Mouse (Mus musculus) MEL (cell line): ENCODE measurements around the gene Hpcal1. TPM values are rescaled to one million over a fixed set of nuclear protein-coding genes. Genes with fewer than 3 reads are reported as not detected.
A peak's percentile ranks its signal among the peaks of the same experiment; 100 is the strongest.

Experiments
- DNase-seq: peaks from one replicate; pipeline ENCODE4 v3.0.0; 2011; ENCODE audit warnings: low read depth, low spot score
- H3K27ac ChIP-seq: 2 replicates; pipeline ENCODE4 v1.5.1; 2012; ENCODE audit warnings: low read depth, mild to moderate bottlenecking, control low read depth, low read length, moderate library complexity; ENCODE audit not compliant: control insufficient read depth
- H3K27me3 ChIP-seq, 2 experiments: fragments of 150-350 bp in 1 of 2; sonication (generic) in 1 of 2; 2 replicates each; pipeline ENCODE4 v1.6.1; 2012; ENCODE audit warnings: low read length in 2 of 2, mild to moderate bottlenecking in 2 of 2, improper control_type of control experiment in 1 of 2, moderate library complexity in 1 of 2; ENCODE audit not compliant: insufficient read depth in 2 of 2, control insufficient read depth in 1 of 2
- H3K36me3 ChIP-seq, 2 experiments: 2 replicates each; pipeline ENCODE4 v1.6.1; 2012 to 2014; ENCODE audit warnings: low read length in 2 of 2, improper control_type of control experiment in 1 of 2, inconsistent platforms in 1 of 2, mild to moderate bottlenecking in 1 of 2; ENCODE audit not compliant: insufficient read depth in 2 of 2, control insufficient read depth in 1 of 2
- H3K4me1 ChIP-seq, 2 experiments: fragments of 150-350 bp in 1 of 2; sonication (generic) in 1 of 2; 2 replicates each; pipeline ENCODE4 v1.6.1; 2012; ENCODE audit warnings: low read length in 2 of 2, improper control_type of control experiment in 1 of 2, mild to moderate bottlenecking in 1 of 2; ENCODE audit not compliant: insufficient read depth in 2 of 2, control insufficient read depth in 1 of 2
- H3K4me3 ChIP-seq, 2 experiments: fragments of 150-350 bp in 1 of 2; sonication (generic) in 1 of 2; 2 replicates each; pipeline ENCODE4 v1.5.1; 2012; ENCODE audit warnings: low read depth in 2 of 2, low read length in 2 of 2, mild to moderate bottlenecking in 2 of 2, moderate library complexity in 2 of 2, control low read depth in 1 of 2, improper control_type of control experiment in 1 of 2; ENCODE audit not compliant: control insufficient read depth in 1 of 2, insufficient read depth in 1 of 2
- H3K79me2 ChIP-seq: 2 replicates; pipeline ENCODE4 v1.6.1; 2012; ENCODE audit warnings: mild to moderate bottlenecking, low read length, moderate library complexity; ENCODE audit not compliant: control insufficient read depth, poor library complexity, insufficient read depth
- H3K9ac ChIP-seq: 2 replicates; pipeline ENCODE4 v1.6.1; 2012; ENCODE audit warnings: low read depth, mild to moderate bottlenecking, control low read depth, low read length, moderate library complexity; ENCODE audit not compliant: control insufficient read depth, poor library complexity, severe bottlenecking
- H3K9me3 ChIP-seq: fragments of 150-350 bp; sonication (generic); replicated peaks from 2 replicates; pipeline ENCODE4 v1.6.1; 2012; ENCODE audit warnings: mild to moderate bottlenecking, low read length, improper control_type of control experiment, moderate library complexity; ENCODE audit not compliant: insufficient read depth
- BHLHE40 ChIP-seq: IDR thresholded peaks from 2 replicates; pipeline ENCODE4 v1.6.1; 2012; ENCODE audit warnings: low read depth, mild to moderate bottlenecking, inconsistent platforms, low read length, improper control_type of control experiment, borderline replicate concordance
- CHD1 ChIP-seq: IDR thresholded peaks from 2 replicates; pipeline ENCODE4 v1.6.1; 2012; ENCODE audit warnings: low read depth, mild to moderate bottlenecking, inconsistent platforms, low read length, improper control_type of control experiment
- CTCF ChIP-seq, 3 experiments: IDR thresholded peaks in 2 of 3; conservative IDR thresholded peaks in 1 of 3; 2 replicates each; pipeline ENCODE4 v1.5.1; 2011 to 2012; ENCODE audit warnings: low read length in 3 of 3, low read depth in 2 of 3, mild to moderate bottlenecking in 2 of 3, improper control_type of control experiment in 1 of 3, inconsistent platforms in 1 of 3, mixed read lengths in 1 of 3, moderate library complexity in 1 of 3; ENCODE audit not compliant: control insufficient read depth in 1 of 3, insufficient read depth in 1 of 3, poor library complexity in 1 of 3, severe bottlenecking in 1 of 3
- ELF1 ChIP-seq: IDR thresholded peaks from 2 replicates; pipeline ENCODE4 v1.6.1; 2014; ENCODE audit warnings: low read depth, mild to moderate bottlenecking, inconsistent platforms, low read length, improper control_type of control experiment, moderate library complexity
- EP300 ChIP-seq, 2 experiments: IDR thresholded peaks; 2 replicates each; pipeline ENCODE4 v1.6.1; 2011; ENCODE audit warnings: improper control_type of control experiment in 2 of 2, low read length in 2 of 2, low read depth in 1 of 2, mild to moderate bottlenecking in 1 of 2
- GABPA ChIP-seq: IDR thresholded peaks from 2 replicates; pipeline ENCODE4 v1.6.1; 2012; ENCODE audit warnings: low read depth, mild to moderate bottlenecking, inconsistent platforms, low read length, improper control_type of control experiment, moderate library complexity
- GATA1 ChIP-seq: IDR thresholded peaks from 2 replicates; pipeline ENCODE4 v1.6.1; 2011; ENCODE audit warnings: low read depth, low read length, improper control_type of control experiment
- HCFC1 ChIP-seq: IDR thresholded peaks from 2 replicates; pipeline ENCODE4 v1.6.1; 2012; ENCODE audit warnings: low read depth, mild to moderate bottlenecking, inconsistent platforms, low read length, improper control_type of control experiment, moderate library complexity
- KAT2A ChIP-seq: conservative IDR thresholded peaks from 2 replicates; pipeline ENCODE4 v1.6.1; 2012; ENCODE audit warnings: low read depth, low read length, improper control_type of control experiment, inconsistent platforms
- MAFK ChIP-seq: IDR thresholded peaks from 2 replicates; pipeline ENCODE4 v1.6.1; 2011; ENCODE audit warnings: low read depth, mild to moderate bottlenecking, low read length, improper control_type of control experiment, borderline replicate concordance
- MAX ChIP-seq: IDR thresholded peaks from 2 replicates; pipeline ENCODE4 v1.6.1; 2011; ENCODE audit warnings: low read length, improper control_type of control experiment
- MEF2A ChIP-seq: IDR thresholded peaks from 2 replicates; pipeline ENCODE4 v1.6.1; 2014; ENCODE audit warnings: low read depth, mild to moderate bottlenecking, inconsistent platforms, low read length, improper control_type of control experiment; ENCODE audit not compliant: poor library complexity, insufficient replicate concordance, severe bottlenecking; ENCODE audit errors: extremely low read depth
- MYC ChIP-seq: IDR thresholded peaks from 2 replicates; pipeline ENCODE4 v1.6.1; 2011; ENCODE audit warnings: low read depth, mild to moderate bottlenecking, low read length, improper control_type of control experiment, moderate library complexity
- POLR2A ChIP-seq, 2 experiments: IDR thresholded peaks; 2 replicates each; pipeline ENCODE4 v1.6.1; 2011 to 2012; ENCODE audit warnings: low read length in 2 of 2, mild to moderate bottlenecking in 2 of 2, control low read depth in 1 of 2, improper control_type of control experiment in 1 of 2, low read depth in 1 of 2, moderate library complexity in 1 of 2; ENCODE audit not compliant: control insufficient read depth in 1 of 2, insufficient read depth in 1 of 2, poor library complexity in 1 of 2
- POLR2AphosphoS2 ChIP-seq: IDR thresholded peaks from 2 replicates; pipeline ENCODE4 v1.6.1; 2011; ENCODE audit warnings: low read length, improper control_type of control experiment
- POLR2AphosphoS5 ChIP-seq: IDR thresholded peaks from 2 replicates; pipeline ENCODE4 v1.6.1; 2012; ENCODE audit warnings: low read depth, borderline replicate concordance, mild to moderate bottlenecking, inconsistent platforms, low read length, moderate library complexity, mixed read lengths
- RCOR1 ChIP-seq: IDR thresholded peaks from 2 replicates; pipeline ENCODE4 v1.6.1; 2012; ENCODE audit warnings: low read depth, mild to moderate bottlenecking, inconsistent platforms, low read length, improper control_type of control experiment
- SIN3A ChIP-seq: IDR thresholded peaks from 2 replicates; pipeline ENCODE4 v1.6.1; 2012; ENCODE audit warnings: low read length, improper control_type of control experiment, inconsistent platforms
- TAL1 ChIP-seq: IDR thresholded peaks from 2 replicates; pipeline ENCODE4 v1.6.1; 2012; ENCODE audit warnings: mild to moderate bottlenecking, inconsistent platforms, low read length, moderate library complexity, mixed read lengths
- TBP ChIP-seq: IDR thresholded peaks from 2 replicates; pipeline ENCODE4 v1.8.0; 2011; ENCODE audit warnings: low read depth, low read length, improper control_type of control experiment
- UBTF ChIP-seq: IDR thresholded peaks from 2 replicates; pipeline ENCODE4 v1.6.1; 2012; ENCODE audit warnings: low read depth, mild to moderate bottlenecking, inconsistent platforms, low read length, improper control_type of control experiment, moderate library complexity, borderline replicate concordance; ENCODE audit not compliant: insufficient read depth
- USF1 ChIP-seq: IDR thresholded peaks from 2 replicates; pipeline ENCODE4 v1.6.1; 2014; ENCODE audit warnings: low read depth, mild to moderate bottlenecking, inconsistent platforms, low read length, improper control_type of control experiment, moderate library complexity
- USF2 ChIP-seq, 2 experiments: IDR thresholded peaks; 2 replicates each; pipeline ENCODE4 v1.6.1; 2011 to 2012; ENCODE audit warnings: improper control_type of control experiment in 2 of 2, low read length in 2 of 2, borderline replicate concordance in 1 of 2, inconsistent platforms in 1 of 2, low read depth in 1 of 2, mild to moderate bottlenecking in 1 of 2; ENCODE audit not compliant: insufficient read depth in 1 of 2
- ZKSCAN1 ChIP-seq: IDR thresholded peaks from 2 replicates; pipeline ENCODE4 v1.6.1; 2012; ENCODE audit warnings: low read depth, mild to moderate bottlenecking, inconsistent platforms, low read length, improper control_type of control experiment, moderate library complexity
- ZNF384 ChIP-seq: IDR thresholded peaks from 2 replicates; pipeline ENCODE4 v1.6.1; 2012; ENCODE audit warnings: low read depth, mild to moderate bottlenecking, inconsistent platforms, low read length, improper control_type of control experiment
- polyA plus RNA-seq, 2 experiments: library from polyadenylated mRNA; stranded (reverse) in 1 of 2; unstranded in 1 of 2; fragments of >175 nt in 1 of 2; fragments of >200 nt in 1 of 2; gene quantifications; 2 replicates each; pipeline versions ENCODE4 v1.2.1 to v1.2.4; 2012; ENCODE audit warnings: low replicate concordance in 2 of 2, low read depth in 1 of 2; ENCODE audit not compliant: insufficient read length in 2 of 2, insufficient read depth in 1 of 2, missing spikeins in 1 of 2
- total RNA-seq: library from RNA; depleted of rRNA; stranded (reverse); fragments of 300-350 nt; gene quantifications from 2 replicates; pipeline ENCODE4 v1.2.3, GENCODE M21; 2012

Gene Hpcal1
- total and polyA plus RNA-seq, 3 experiments: 9.1 to 23.0 TPM; not detected in 1

DNA sequence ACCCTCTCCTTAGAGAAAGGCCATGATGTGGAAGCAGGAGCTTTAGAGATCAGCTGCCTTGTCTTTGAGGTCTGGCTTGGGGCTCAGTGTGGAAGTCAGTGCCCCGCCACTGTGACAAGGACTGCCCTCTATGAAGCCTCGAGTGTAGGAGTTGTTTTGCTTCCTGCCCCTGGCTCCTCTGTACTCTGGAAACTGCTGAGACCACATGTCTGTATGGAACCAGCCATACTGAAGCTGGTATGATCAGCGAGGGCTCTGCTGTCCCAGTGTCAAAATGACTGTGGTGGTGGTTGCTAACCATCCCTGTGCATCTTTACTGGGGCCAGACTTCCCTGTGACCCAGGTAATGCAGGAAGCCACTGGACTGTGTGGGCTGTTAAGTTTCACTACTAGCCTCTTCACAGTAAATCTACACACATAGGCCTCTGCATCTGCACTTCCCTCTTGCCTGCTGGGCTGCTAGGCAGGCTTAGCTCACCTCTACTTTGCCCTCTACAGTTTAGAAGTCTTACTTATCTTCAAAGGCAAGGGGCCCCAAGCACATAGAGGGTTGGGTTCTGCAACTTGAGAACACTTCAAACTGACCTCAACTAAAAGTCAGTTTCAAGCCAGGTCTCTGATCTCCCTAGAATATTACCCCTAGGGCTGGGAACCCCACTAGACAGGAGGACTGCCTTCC is 33.9 kb downstream of the Hpcal1 start:
- DNase-seq: peak; percentile 82

DNA sequence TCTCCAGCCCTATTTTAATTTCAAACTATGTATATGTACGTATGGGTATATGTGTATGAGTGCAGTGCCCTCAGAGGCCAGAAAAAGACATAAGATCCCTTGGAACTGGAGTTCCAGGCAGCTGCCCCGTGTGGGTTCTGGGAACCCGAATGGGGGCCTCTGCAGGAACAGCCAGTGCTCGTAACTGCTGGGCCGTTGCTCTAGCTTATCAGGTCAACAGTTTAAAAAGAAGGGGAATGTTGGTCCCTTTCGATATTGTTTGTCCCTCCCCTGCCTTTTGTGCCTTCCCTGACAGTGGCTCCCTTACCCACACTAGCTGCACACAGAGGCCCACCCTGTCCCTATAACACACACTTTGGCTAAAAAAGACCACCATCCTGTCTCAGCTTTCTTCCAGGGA is 34.9 kb downstream of the Hpcal1 start:
- H3K9ac ChIP-seq: peak overlapping the region; percentile 49
- no peak for TF ChIP-seq ZNF384
- no peak for TF ChIP-seq KAT2A
- no peak for TF ChIP-seq POLR2AphosphoS2
- TF ChIP-seq MEF2A: no peak
- no peak for TF ChIP-seq RCOR1
- no peak for TF ChIP-seq UBTF
- TF ChIP-seq, all 39 proteins: peak for 0
- no peaks in the 10 kb centered on the region for H3K27me3 ChIP-seq
- peaks cover 20 to 45% of the 10 kb centered on the region in 2 experiments for H3K4me1 ChIP-seq
- peak overlapping the region; percentile 87 for H3K27ac ChIP-seq
- no peaks in the 10 kb centered on the region for H3K9me3 ChIP-seq
- peaks cover 0 to 36% of the 10 kb centered on the region in 2 experiments; a peak in 2 of 4 replicates for H3K36me3 ChIP-seq
- peak overlapping the region in 1 of 2 experiments; percentile 19; a peak in 2 of 4 replicates for H3K4me3 ChIP-seq
- DNase-seq: peak; percentile 28
- no peaks in the 10 kb centered on the region for H3K79me2 ChIP-seq

More for the DNA sequence above, 33.9 kb downstream of the Hpcal1 start:
- no peaks in the 10 kb centered on the region for H3K27me3 ChIP-seq
- peak overlapping the region; percentile 15; the same call in 1 of the 2 replicates for H3K9ac ChIP-seq
- H3K9me3 ChIP-seq: no peaks in the 10 kb centered on the region
- no peaks in the 10 kb centered on the region for H3K79me2 ChIP-seq
- no peak overlapping the region for H3K4me3 ChIP-seq
- TF ChIP-seq CHD1 (no peak), TAL1 (0 out of 2 replicates have a peak, but pooled peaks have one; percentile 10), POLR2A (IDR thresholded peaks at IDR 0.05; ENCODE audit: control insufficient read depth in 1 of 2, insufficient read depth in 1 of 2, low read depth in 1 of 2, low read length in 2 of 2, poor library complexity in 1 of 2) (peak in 1 of 2 experiments; percentile 50; a peak in 2 of 4 replicates), USF1 (no peak), MAX (peak; percentile 33; the same call in 1 of the 2 replicates), MAFK (no peak), SIN3A (no peak), POLR2AphosphoS5 (no peak), TBP (no peak), GABPA (no peak), HCFC1 (no peak), CTCF (IDR thresholded peaks at IDR 0.05 in 2 of 3, conservative IDR thresholded peaks at IDR 0.05 in 1 of 3; ENCODE audit: control insufficient read depth in 1 of 3, insufficient read depth in 1 of 3, low read depth in 2 of 3, low read length in 3 of 3, poor library complexity in 1 of 3, severe bottlenecking in 1 of 3) (no peak; a peak in 1 of 6 replicates), ZKSCAN1 (no peak), KAT2A (no peak), BHLHE40 (no peak), MYC (no peak), GATA1 (0 out of 2 replicates have a peak, but pooled peaks have one; percentile 30), ELF1 (no peak), USF2 (IDR thresholded peaks at IDR 0.05; ENCODE audit: borderline replicate concordance in 1 of 2, insufficient read depth in 1 of 2, low read depth in 1 of 2, low read length in 2 of 2) (no peak), EP300 (IDR thresholded peaks at IDR 0.05; ENCODE audit: low read depth in 1 of 2, low read length in 2 of 2) (peak in 1 of 2 experiments; percentile 64; a peak in 2 of 4 replicates)
- H3K36me3 ChIP-seq: peaks cover 0 to 36% of the 10 kb centered on the region in 2 experiments; a peak in 2 of 4 replicates
- peak overlapping the region; percentile 87 for H3K27ac ChIP-seq
- peaks cover 20 to 45% of the 10 kb centered on the region in 2 experiments for H3K4me1 ChIP-seq
